Mouse (Mus musculus) MEL (cell line): ENCODE data around the gene Tomm22.
A peak's percentile ranks its signal among the peaks of the same experiment; 100 is the strongest.

Experiments
- BHLHE40 ChIP-seq: IDR thresholded peaks from 2 replicates; pipeline ENCODE4 v1.6.1; 2012; ENCODE audit warnings: low read depth, mild to moderate bottlenecking, inconsistent platforms, low read length, improper control_type of control experiment, borderline replicate concordance
- CTCF ChIP-seq, 3 experiments: IDR thresholded peaks in 2 of 3; conservative IDR thresholded peaks in 1 of 3; 2 replicates each; pipeline ENCODE4 v1.5.1; 2011 to 2012; ENCODE audit warnings: low read length in 3 of 3, low read depth in 2 of 3, mild to moderate bottlenecking in 2 of 3, improper control_type of control experiment in 1 of 3, inconsistent platforms in 1 of 3, mixed read lengths in 1 of 3, moderate library complexity in 1 of 3; ENCODE audit not compliant: control insufficient read depth in 1 of 3, insufficient read depth in 1 of 3, poor library complexity in 1 of 3, severe bottlenecking in 1 of 3
- MEF2A ChIP-seq: IDR thresholded peaks from 2 replicates; pipeline ENCODE4 v1.6.1; 2014; ENCODE audit warnings: low read depth, mild to moderate bottlenecking, inconsistent platforms, low read length, improper control_type of control experiment; ENCODE audit not compliant: poor library complexity, insufficient replicate concordance, severe bottlenecking; ENCODE audit errors: extremely low read depth
- RCOR1 ChIP-seq: IDR thresholded peaks from 2 replicates; pipeline ENCODE4 v1.6.1; 2012; ENCODE audit warnings: low read depth, mild to moderate bottlenecking, inconsistent platforms, low read length, improper control_type of control experiment
- ZC3H11A ChIP-seq: IDR thresholded peaks from 2 replicates; pipeline ENCODE4 v1.6.1; 2012; ENCODE audit warnings: low read depth, mild to moderate bottlenecking, inconsistent platforms, low read length, improper control_type of control experiment
- ZMIZ1 ChIP-seq: IDR thresholded peaks from 2 replicates; pipeline ENCODE4 v1.6.1; 2012; ENCODE audit warnings: low read depth, mild to moderate bottlenecking, inconsistent platforms, low read length, improper control_type of control experiment, moderate library complexity
- ZNF384 ChIP-seq: IDR thresholded peaks from 2 replicates; pipeline ENCODE4 v1.6.1; 2012; ENCODE audit warnings: low read depth, mild to moderate bottlenecking, inconsistent platforms, low read length, improper control_type of control experiment

- TF ChIP-seq MEF2A (no peak), ZC3H11A (no peak), CTCF (IDR thresholded peaks at IDR 0.05 in 2 of 3, conservative IDR thresholded peaks at IDR 0.05 in 1 of 3; ENCODE audit: control insufficient read depth in 1 of 3, insufficient read depth in 1 of 3, low read depth in 2 of 3, low read length in 3 of 3, poor library complexity in 1 of 3, severe bottlenecking in 1 of 3) (no peak), BHLHE40 (no peak), ZMIZ1 (no peak), RCOR1 (no peak), ZNF384 (peak; percentile 57)
These were observed 16.5 kb downstream of the Tomm22 start for GRCm38 (mm10) chr15:79687175-79687574.
